Mouse (Mus musculus) erythroblast, embryonic 14.5 days (primary cell): ENCODE results near the gene Sycp2l. TPM values are rescaled to one million over a fixed set of nuclear protein-coding genes. Genes with fewer than 3 reads are reported as not detected.

ENCODE experiments used
- H3K27me3 ChIP-seq: 2 replicates; pipeline ENCODE4 v1.6.1; 2012; ENCODE audit warnings: inconsistent platforms; ENCODE audit not compliant: control insufficient read depth
- H3K36me3 ChIP-seq: 2 replicates; pipeline ENCODE4 v1.6.1; 2012; ENCODE audit warnings: mild to moderate bottlenecking, inconsistent platforms; ENCODE audit not compliant: control insufficient read depth
- H3K4me1 ChIP-seq: 2 replicates; pipeline ENCODE4 v1.6.1; 2012; ENCODE audit warnings: inconsistent platforms; ENCODE audit not compliant: control insufficient read depth
- H3K4me3 ChIP-seq: replicated peaks from 2 replicates; pipeline ENCODE3; 2012; ENCODE audit warnings: moderate library complexity, mild to moderate bottlenecking, inconsistent platforms
- H3K9me3 ChIP-seq: 2 replicates; pipeline ENCODE4 v1.6.1; 2012; ENCODE audit warnings: low read length, inconsistent platforms, mixed read lengths; ENCODE audit not compliant: control insufficient read depth
- GATA1 ChIP-seq: IDR thresholded peaks from 2 replicates; pipeline ENCODE4 v1.6.1; 2012; ENCODE audit warnings: low read length, inconsistent platforms, mixed read lengths
- TAL1 ChIP-seq: IDR thresholded peaks from 3 replicates; pipeline ENCODE4 v1.6.1; 2012; ENCODE audit warnings: low read length, inconsistent platforms, mixed read lengths
- polyA plus RNA-seq: library from polyadenylated mRNA; stranded (reverse); fragments of >175 nt; gene quantifications from 2 replicates; pipeline ENCODE4 v1.2.3, GENCODE M21; 2012

Sycp2l gene
- polyA plus RNA-seq, 1 experiment = not detected

DNA sequence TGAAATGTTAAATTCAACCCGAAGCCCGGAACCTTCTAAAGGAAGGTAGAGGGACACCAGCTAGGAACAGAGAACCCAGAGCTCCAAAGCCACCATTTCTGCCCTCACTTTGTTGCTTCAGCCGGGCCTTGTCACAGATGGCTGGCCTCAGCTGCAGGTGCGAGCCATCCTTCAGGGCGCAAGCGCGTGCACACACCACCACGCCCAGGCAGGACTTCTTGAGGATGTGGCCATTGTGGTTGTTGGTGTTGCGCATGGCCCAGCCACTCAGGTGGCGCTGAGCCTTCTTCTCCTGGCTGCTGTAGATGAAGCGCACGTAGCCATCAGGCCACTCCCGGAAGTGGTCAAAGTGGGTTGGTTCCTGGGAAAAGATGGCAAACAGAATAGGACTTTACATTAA lies 8.6 kb upstream of the Sycp2l start:
- Histone ChIP-seq H3K27me3 (peaks cover 10% of the 10 kb centered on the region), H3K4me1 (peaks cover 26% of the 10 kb centered on the region), H3K9me3 (no peaks in the 10 kb centered on the region), H3K4me3 (no peak overlapping the region), H3K36me3 (no peaks in the 10 kb centered on the region)
- TF ChIP-seq GATA1 = no peak
- TF ChIP-seq TAL1 = no peak

DNA sequence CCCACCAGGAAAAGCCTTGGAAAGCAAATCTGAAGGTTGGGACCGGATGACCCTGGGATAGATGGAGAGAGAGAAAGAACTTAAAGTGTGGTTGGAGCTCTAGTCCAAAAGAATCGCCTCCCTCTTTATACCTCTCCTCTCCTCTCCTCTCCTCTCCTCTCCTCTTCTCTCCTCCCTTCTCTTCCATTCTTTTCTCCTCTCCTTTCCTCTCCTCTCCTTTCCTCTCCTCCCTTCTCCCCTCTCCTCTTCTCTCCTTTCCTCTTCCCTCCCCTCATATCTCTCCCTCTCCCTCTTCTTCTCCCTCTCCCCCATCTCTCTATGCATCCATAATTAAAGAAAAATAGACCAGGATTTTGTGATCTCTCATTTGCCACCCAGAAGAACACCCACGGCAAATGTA lies 3.2 kb upstream of the Sycp2l start, which contains the start of gene Gcm2:
TSS of gene Gcm2 (minus strand) at position 101 of the 400 bp plus-strand sequence.
- H3K27me3 ChIP-seq = peaks cover 52% of the 10 kb centered on the region
- H3K36me3 ChIP-seq = no peaks in the 10 kb centered on the region
- H3K4me1 ChIP-seq = no peaks in the 10 kb centered on the region
- H3K9me3 ChIP-seq = no peaks in the 10 kb centered on the region
- TF ChIP-seq TAL1 = no peak
- TF ChIP-seq GATA1 = no peak
- no peak within 1 kb of the TSS for H3K4me3 ChIP-seq

DNA sequence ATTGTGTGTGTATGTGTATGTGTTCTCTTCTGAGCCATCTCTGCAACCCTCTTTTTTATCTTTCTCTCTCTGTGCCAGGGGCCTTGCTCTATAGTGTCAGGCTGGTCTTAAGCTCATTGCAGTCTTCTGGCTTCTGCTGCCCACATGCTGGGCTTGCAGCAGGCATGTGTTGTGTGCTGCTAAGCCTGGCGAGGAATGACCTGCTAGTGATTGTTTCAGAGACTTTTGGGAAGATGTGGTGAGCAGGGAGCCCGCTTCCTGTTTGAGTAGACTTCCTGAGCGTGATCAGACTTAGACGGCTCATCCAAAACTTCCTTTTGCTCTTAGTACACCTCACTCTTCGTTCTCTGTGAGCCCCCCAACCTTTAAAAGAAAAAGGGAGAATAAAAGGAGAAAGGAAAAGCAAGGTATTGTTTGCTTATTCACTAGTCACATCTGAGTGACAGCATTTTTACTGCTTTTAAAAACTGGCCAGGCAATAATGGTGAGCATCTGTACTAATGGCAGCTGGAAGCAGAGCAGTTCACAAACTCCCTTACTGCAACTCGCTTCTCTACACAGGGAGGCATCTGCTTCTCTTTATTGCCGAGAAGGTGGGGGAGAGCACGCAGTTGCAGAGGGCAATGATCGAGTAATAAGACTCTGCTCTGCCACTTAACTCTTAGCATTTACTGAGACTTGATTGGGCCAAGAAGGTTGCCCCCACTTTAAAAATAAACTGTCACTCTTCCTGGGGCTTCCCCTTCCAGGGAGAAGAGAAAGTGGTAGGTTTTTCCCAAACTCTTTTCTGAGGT lies 5.2 kb downstream of the Sycp2l start:
- no peak for TF ChIP-seq TAL1
- no peak for TF ChIP-seq GATA1
- Histone ChIP-seq H3K4me3 (no peak overlapping the region), H3K27me3 (peaks cover 11% of the 10 kb centered on the region), H3K9me3 (no peaks in the 10 kb centered on the region), H3K36me3 (no peaks in the 10 kb centered on the region), H3K4me1 (no peaks in the 10 kb centered on the region)

DNA sequence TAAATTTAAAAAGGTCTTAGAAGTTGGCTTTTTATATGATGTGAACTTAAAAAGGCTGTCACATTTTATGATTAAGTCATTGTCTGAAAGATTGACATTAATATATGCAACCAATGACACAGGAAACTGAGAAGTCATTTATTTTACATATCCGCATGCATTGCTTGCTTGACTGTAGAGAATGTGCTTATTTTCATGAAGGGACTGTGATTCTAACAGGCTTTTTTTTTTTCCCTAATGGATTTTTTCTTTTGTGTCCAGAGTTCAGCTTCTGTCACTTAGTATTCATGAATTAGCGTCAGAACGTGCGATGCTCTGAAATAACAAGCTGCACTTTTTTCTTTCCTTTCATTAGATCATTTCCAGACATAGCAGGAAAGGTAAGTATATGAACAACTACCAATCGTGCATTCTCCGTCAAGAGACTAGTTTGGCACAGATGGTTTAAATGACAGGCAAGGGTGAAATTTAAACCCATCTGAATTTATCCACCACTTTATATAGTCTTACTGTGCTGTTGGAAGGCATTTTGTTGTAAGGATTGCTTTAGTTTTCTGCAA lies 9.6 kb downstream of the Sycp2l start:
- H3K4me3 ChIP-seq = no peak overlapping the region
- no peaks in the 10 kb centered on the region for H3K9me3 ChIP-seq
- no peaks in the 10 kb centered on the region for H3K36me3 ChIP-seq
- H3K4me1 ChIP-seq = no peaks in the 10 kb centered on the region
- TF ChIP-seq TAL1 (no peak), GATA1 (no peak)
- no peaks in the 10 kb centered on the region for H3K27me3 ChIP-seq

- Histone ChIP-seq H3K9me3 (no peaks in the 10 kb centered on the region), H3K36me3 (no peaks in the 10 kb centered on the region), H3K4me1 (no peaks in the 10 kb centered on the region), H3K4me3 (peak overlapping the region; percentile 11), H3K27me3 (no peaks in the 10 kb centered on the region)
- TF ChIP-seq GATA1 (no peak), TAL1 (no peak)
These were observed 14.2 kb downstream of the Sycp2l start for GRCm38 (mm10) chr13:41128326-41128725.

DNA sequence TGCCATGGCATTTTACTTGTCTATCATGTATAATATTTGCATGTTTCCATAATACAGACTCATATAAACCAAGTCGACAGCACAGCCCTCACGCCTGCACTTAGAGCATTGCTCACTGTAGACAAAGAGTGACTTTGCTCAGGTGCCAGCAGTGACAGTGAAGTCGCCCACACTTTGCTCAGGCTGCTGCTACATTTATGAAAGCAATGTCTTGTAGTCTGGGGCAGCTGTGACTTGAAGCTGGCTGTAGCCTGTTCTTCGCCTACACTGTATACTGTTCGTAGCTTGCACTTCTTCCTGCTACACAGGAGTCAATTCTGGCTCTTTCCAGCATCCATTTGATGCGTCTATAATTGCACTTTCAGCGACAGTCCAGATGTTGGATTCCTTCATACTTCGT lies 15.0 kb downstream of the Sycp2l start:
- H3K4me1 ChIP-seq = no peaks in the 10 kb centered on the region
- TF ChIP-seq GATA1 (no peak), TAL1 (no peak)
- H3K9me3 ChIP-seq = no peaks in the 10 kb centered on the region
- no peaks in the 10 kb centered on the region for H3K27me3 ChIP-seq
- H3K36me3 ChIP-seq = no peaks in the 10 kb centered on the region
- H3K4me3 ChIP-seq = peak overlapping the region; percentile 27

DNA sequence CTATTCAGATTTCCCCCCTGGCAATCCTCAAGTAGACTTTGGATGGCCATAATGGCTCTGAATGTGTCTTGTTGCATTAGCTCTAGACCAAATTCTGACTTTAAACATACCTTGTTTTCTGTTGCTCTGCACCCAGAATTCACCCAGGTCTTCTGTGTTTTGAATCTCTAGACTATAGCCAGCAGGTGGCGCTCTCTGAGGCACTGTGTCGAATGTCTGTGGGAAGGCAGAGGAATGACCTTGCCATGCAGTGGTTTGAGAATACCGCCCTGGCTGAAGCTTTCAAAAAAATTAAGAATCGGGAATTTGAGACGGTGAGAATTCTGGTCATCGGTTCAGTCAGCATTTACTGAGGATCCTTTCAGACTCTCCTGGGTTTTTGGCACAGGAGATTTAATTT lies 20.8 kb downstream of the Sycp2l start:
- H3K9me3 ChIP-seq = no peaks in the 10 kb centered on the region
- H3K4me1 ChIP-seq = no peaks in the 10 kb centered on the region
- H3K4me3 ChIP-seq = no peak overlapping the region
- H3K36me3 ChIP-seq = no peaks in the 10 kb centered on the region
- no peaks in the 10 kb centered on the region for H3K27me3 ChIP-seq
- TF ChIP-seq TAL1 (no peak), GATA1 (no peak)

- Histone ChIP-seq H3K27me3 (no peaks in the 10 kb centered on the region), H3K4me1 (no peaks in the 10 kb centered on the region), H3K9me3 (no peaks in the 10 kb centered on the region), H3K4me3 (no peak overlapping the region), H3K36me3 (no peaks in the 10 kb centered on the region)
- no peak for TF ChIP-seq TAL1
- TF ChIP-seq GATA1 = no peak
These were observed 31.4 kb downstream of the Sycp2l start for GRCm38 (mm10) chr13:41145433-41145970.

GRCm38 (mm10) chr13:41146271-41146670 lies 32.2 kb downstream of the Sycp2l start:
- Histone ChIP-seq H3K4me1 (no peaks in the 10 kb centered on the region), H3K4me3 (no peak overlapping the region), H3K9me3 (no peaks in the 10 kb centered on the region), H3K27me3 (no peaks in the 10 kb centered on the region), H3K36me3 (no peaks in the 10 kb centered on the region)
- TF ChIP-seq GATA1 (no peak), TAL1 (no peak)
